Mouse (Mus musculus) heart, embryonic 10.5 days (tissue): ENCODE measurements around the gene Fam240a. TPM values are rescaled to one million over a fixed set of nuclear protein-coding genes. Genes with fewer than 3 reads are reported as not detected.

Experiments used
- DNase-seq: peaks from one replicate; pipeline ENCODE4 v3.0.0-alpha.2; 2017; ENCODE audit warnings: low spot score
- H3K27ac ChIP-seq: fragments of 300-500 bp; sonication (generic); 2 replicates; pipeline ENCODE4 v1.5.1; 2016; ENCODE audit warnings: mild to moderate bottlenecking
- H3K27me3 ChIP-seq: fragments of 300-500 bp; sonication (generic); 2 replicates; pipeline ENCODE4 v1.6.1; 2016; ENCODE audit warnings: mild to moderate bottlenecking; ENCODE audit not compliant: poor library complexity, insufficient read depth, severe bottlenecking
- H3K36me3 ChIP-seq: fragments of 300-500 bp; sonication (generic); 2 replicates; pipeline ENCODE4 v1.6.1; 2016; ENCODE audit warnings: mild to moderate bottlenecking, moderate library complexity
- H3K4me1 ChIP-seq: fragments of 300-500 bp; sonication (generic); 2 replicates; pipeline ENCODE4 v1.6.1; 2016; ENCODE audit warnings: mild to moderate bottlenecking
- H3K4me3 ChIP-seq: fragments of 300-500 bp; sonication (generic); 2 replicates; pipeline ENCODE4 v1.5.1; 2016; ENCODE audit warnings: mild to moderate bottlenecking, moderate library complexity
- H3K9me3 ChIP-seq: fragments of 300-500 bp; sonication (generic); 2 replicates; pipeline ENCODE4 v1.6.1; 2016; ENCODE audit warnings: mild to moderate bottlenecking, moderate library complexity
- whole genome bisulfite sequencing: fragments of 180-500 bp; shearing (Covaris S2); methylation state at CpG from one replicate; pipeline ENCODE4 v1.1.7; 2016; 5-methylcytosine and 5-hydroxymethylcytosine counted together
- polyA plus RNA-seq: library from polyadenylated mRNA; unstranded; fragments of >200 nt; fragmentation: Nextera tagmentation; extraction: Ambion mirVana; gene quantifications from 2 replicates; pipeline ENCODE4 v1.2.1, GENCODE M21; 2016

Gene Fam240a
- polyA plus RNA-seq, 1 experiment from 2014 or later: not detected

- 87% methylated on average over 6 of the region's 6 CpGs for WGBS
These were observed 15.5 kb downstream of the Fam240a start for GRCm38 (mm10) chr9:110901204-110901603.

GRCm38 (mm10) chr9:110899451-110900008 is 17.1 kb downstream of the Fam240a start:
- WGBS: 45% methylated on average over 10 of the region's 10 CpGs
- 0 out of 2 replicates have a peak overlapping the region, but pooled peaks have one; percentile 1 for H3K27ac ChIP-seq
- DNase-seq: no peak
- H3K36me3 ChIP-seq: no peaks in the 10 kb centered on the region
- no peak overlapping the region for H3K4me3 ChIP-seq
- H3K9me3 ChIP-seq: no peaks in the 10 kb centered on the region
- peaks cover 32% of the 10 kb centered on the region for H3K27me3 ChIP-seq
- H3K4me1 ChIP-seq: peaks cover 36% of the 10 kb centered on the region

More at GRCm38 (mm10) chr9:110901204-110901603, 15.5 kb downstream of the Fam240a start:
- no peak overlapping the region for H3K4me3 ChIP-seq
- peaks cover 27% of the 10 kb centered on the region for H3K4me1 ChIP-seq
- no peak overlapping the region for H3K27ac ChIP-seq
- H3K9me3 ChIP-seq: no peaks in the 10 kb centered on the region
- H3K27me3 ChIP-seq: 0 out of 2 replicates have a peak, but pooled peaks cover 19% of the 10 kb centered on the region
- no peaks in the 10 kb centered on the region for H3K36me3 ChIP-seq
- DNase-seq: no peak

- no peaks in the 10 kb centered on the region for H3K9me3 ChIP-seq
- no peak for DNase-seq
- H3K27me3 ChIP-seq: peaks cover 50% of the 10 kb centered on the region
- peaks cover 48% of the 10 kb centered on the region for H3K4me1 ChIP-seq
- H3K36me3 ChIP-seq: no peaks in the 10 kb centered on the region
- 12% methylated on average over 6 of the region's 6 CpGs for WGBS
- peak overlapping the region; percentile 36 for H3K4me3 ChIP-seq
- H3K27ac ChIP-seq: peak overlapping the region; percentile 52; the same call in 1 of the 2 replicates
These were observed 20.1 kb downstream of the Fam240a start for GRCm38 (mm10) chr9:110896595-110896994.

GRCm38 (mm10) chr9:110895994-110896393 is 20.7 kb downstream of the Fam240a start:
- no peak for DNase-seq
- 18% methylated on average over 7 of the region's 7 CpGs for WGBS
- no peaks in the 10 kb centered on the region for H3K36me3 ChIP-seq
- peak overlapping the region; percentile 36 for H3K4me3 ChIP-seq
- H3K27me3 ChIP-seq: peaks cover 53% of the 10 kb centered on the region
- H3K4me1 ChIP-seq: peaks cover 48% of the 10 kb centered on the region
- H3K27ac ChIP-seq: peak overlapping the region; percentile 52; the same call in 1 of the 2 replicates
- H3K9me3 ChIP-seq: no peaks in the 10 kb centered on the region

GRCm38 (mm10) chr9:110895507-110895906 is 21.2 kb downstream of the Fam240a start:
- WGBS: 42% methylated on average over 5 of the region's 5 CpGs
- no peak overlapping the region; the same call in 1 of the 2 replicates for H3K27ac ChIP-seq

GRCm38 (mm10) chr9:110893429-110893828 is 23.2 kb downstream of the Fam240a start:
- 66% methylated on average over 10 of the region's 10 CpGs for WGBS
- peak; percentile 66 for DNase-seq
- Histone ChIP-seq H3K4me1 (peaks cover 57% of the 10 kb centered on the region), H3K36me3 (no peaks in the 10 kb centered on the region), H3K27ac (no peak overlapping the region), H3K27me3 (peaks cover 72% of the 10 kb centered on the region), H3K9me3 (no peaks in the 10 kb centered on the region), H3K4me3 (no peak overlapping the region)

More at GRCm38 (mm10) chr9:110895507-110895906, 21.2 kb downstream of the Fam240a start:
- no peak overlapping the region for H3K4me3 ChIP-seq
- no peaks in the 10 kb centered on the region for H3K9me3 ChIP-seq
- no peak for DNase-seq
- peaks cover 57% of the 10 kb centered on the region for H3K27me3 ChIP-seq
- peaks cover 52% of the 10 kb centered on the region for H3K4me1 ChIP-seq
- H3K36me3 ChIP-seq: no peaks in the 10 kb centered on the region

- H3K4me3 ChIP-seq: no peak overlapping the region
- no peaks in the 10 kb centered on the region for H3K9me3 ChIP-seq
- H3K36me3 ChIP-seq: no peaks in the 10 kb centered on the region
- no peak overlapping the region for H3K27ac ChIP-seq
- H3K27me3 ChIP-seq: peaks cover 66% of the 10 kb centered on the region
- no peak for DNase-seq
- WGBS: 77% methylated on average over 3 of the region's 3 CpGs
- H3K4me1 ChIP-seq: peaks cover 51% of the 10 kb centered on the region
These were observed 24.1 kb downstream of the Fam240a start for GRCm38 (mm10) chr9:110892552-110892951.

- peaks cover 46% of the 10 kb centered on the region for H3K4me1 ChIP-seq
- no peaks in the 10 kb centered on the region for H3K36me3 ChIP-seq
- H3K27ac ChIP-seq: no peak overlapping the region
These were observed 25.4 kb downstream of the Fam240a start for GRCm38 (mm10) chr9:110891077-110891828.

GRCm38 (mm10) chr9:110890026-110890783 is 26.5 kb downstream of the Fam240a start:
- Histone ChIP-seq H3K36me3 (no peaks in the 10 kb centered on the region), H3K4me3 (peak overlapping the region; percentile 24; the same call in 1 of the 2 replicates), H3K27me3 (peaks cover 62% of the 10 kb centered on the region), H3K4me1 (peaks cover 39% of the 10 kb centered on the region), H3K9me3 (no peaks in the 10 kb centered on the region), H3K27ac (0 out of 2 replicates have a peak overlapping the region, but pooled peaks have one; percentile 16)
- DNase-seq: no peak
- 10% methylated on average over 21 of the region's 21 CpGs for WGBS

More at GRCm38 (mm10) chr9:110891077-110891828, 25.4 kb downstream of the Fam240a start:
- Histone ChIP-seq H3K4me3 (no peak overlapping the region), H3K27me3 (peaks cover 64% of the 10 kb centered on the region), H3K9me3 (no peaks in the 10 kb centered on the region)
- peak; percentile 46 for DNase-seq
- 73% methylated on average over 12 of the region's 12 CpGs for WGBS

- 86% methylated on average over 14 of the region's 14 CpGs for WGBS
- no peaks in the 10 kb centered on the region for H3K36me3 ChIP-seq
- peaks cover 59% of the 10 kb centered on the region for H3K27me3 ChIP-seq
- no peak overlapping the region for H3K4me3 ChIP-seq
- no peak overlapping the region for H3K27ac ChIP-seq
- no peak for DNase-seq
- no peaks in the 10 kb centered on the region for H3K9me3 ChIP-seq
- H3K4me1 ChIP-seq: peaks cover 38% of the 10 kb centered on the region
These were observed 27.7 kb downstream of the Fam240a start for GRCm38 (mm10) chr9:110888935-110889334.

GRCm38 (mm10) chr9:110887388-110888303 is 29.0 kb downstream of the Fam240a start:
- 58% methylated on average over 9 of the region's 9 CpGs for WGBS
- no peak overlapping the region for H3K27ac ChIP-seq
- no peak overlapping the region for H3K4me3 ChIP-seq
- peaks cover 50% of the 10 kb centered on the region for H3K27me3 ChIP-seq
- no peaks in the 10 kb centered on the region for H3K36me3 ChIP-seq
- H3K9me3 ChIP-seq: no peaks in the 10 kb centered on the region
- H3K4me1 ChIP-seq: peaks cover 31% of the 10 kb centered on the region
- no peak for DNase-seq

GRCm38 (mm10) chr9:110881953-110882352 is 34.7 kb downstream of the Fam240a start:
- Histone ChIP-seq H3K27me3 (peaks cover 78% of the 10 kb centered on the region), H3K27ac (no peak overlapping the region), H3K4me3 (no peak overlapping the region), H3K4me1 (peaks cover 23% of the 10 kb centered on the region), H3K9me3 (no peaks in the 10 kb centered on the region), H3K36me3 (no peaks in the 10 kb centered on the region)
- no peak for DNase-seq
- WGBS: 66% methylated on average over 7 of the region's 7 CpGs
